ENCODE assay signal across 42 mouse cellular contexts in the genomic region with DNA sequence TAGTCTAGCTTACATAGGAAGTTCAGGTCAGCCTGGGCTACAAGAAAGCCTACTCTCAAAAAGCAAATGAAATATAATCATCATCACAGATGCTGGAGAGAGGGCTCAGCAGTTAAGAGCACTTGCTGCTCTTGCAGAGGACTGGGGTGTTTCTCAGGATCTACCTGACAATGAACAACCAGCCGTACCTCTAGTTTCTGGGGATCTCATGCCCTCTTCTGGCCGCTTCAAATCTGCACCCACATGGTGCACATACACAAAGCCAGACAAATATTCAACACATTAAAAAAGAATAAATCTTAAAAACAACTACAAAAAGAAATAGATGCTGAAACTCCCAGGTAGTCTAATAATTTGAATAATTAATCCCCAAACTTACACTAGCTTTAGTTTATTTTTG. TPM values are rescaled to one million over a fixed set of nuclear protein-coding genes. Genes with fewer than 3 reads are reported as not detected.
DNase-seq lines count a peak whose midpoint lies in the region; ATAC-seq and TF ChIP-seq lines count a peak whose summit lies in the region.
"Had no signal": no experiment of that assay in that cellular context is flagged by ENCODE, and none has a peak within 500 bp of the region (broad histone marks: within the 10 kb centered on the region; RNA-seq: fewer than 3 reads in every experiment).

No protein-coding gene starts in this region.

- no peak for DNase-seq in heart, adult 2 months
- no peak for DNase-seq in heart, adult 8-10 months (ENCODE audit: low spot score)
- DNase-seq in liver, embryonic 14.5 days (ENCODE audit: low read depth in 3 of 3, low spot score in 3 of 3), result no peak
- peak; percentile 58 for DNase-seq in R1 (ENCODE audit: low read depth, low spot score)
- DNase-seq in cerebellum, postnatal 14 days, result no peak
- DNase-seq in adrenal gland, adult (ENCODE audit: inconsistent age in 2 of 2, low spot score in 1 of 2), result no peak
- DNase-seq in left cerebral cortex, adult 18-20 months (ENCODE audit: low spot score in 2 of 2), result no peak
- DNase-seq: adrenal gland, adult 2 months; cerebellum, adult 8-10 months; cerebellum, postnatal 36 days; embryo, embryonic 11 days; gastrocnemius, adult 2 months; gastrocnemius, postnatal 36 days; heart, adult 18-20 months; heart, postnatal 10 days; kidney, adult 9 months; layer of hippocampus, postnatal 36 days; lung, postnatal 36 days; right cerebral cortex, adult 18-20 months; thymus, adult 2 months; thymus, postnatal 36 days had no signal

- H3K9me3 ChIP-seq in liver, embryonic 14.5 days (ENCODE audit: control insufficient read depth, low read length), result no peaks in the 10 kb centered on the region
- H3K9me3 ChIP-seq in liver, embryonic 12.5 days (replicated peaks), result no peaks in the 10 kb centered on the region
- H3K9me3 ChIP-seq: embryonic facial prominence, embryonic 12.5 days; forebrain, embryonic 10.5 days; forebrain, embryonic 15.5 days; heart, embryonic 13.5 days; limb, embryonic 10.5 days; limb, embryonic 15.5 days; liver, embryonic 15.5 days; lung, embryonic 15.5 days had no signal

- intact Hi-C loops in heart, adult 2 months (cut with DNase I), result no loop called here

- no peak overlapping the region for H3K9ac ChIP-seq in heart, adult 2 months (ENCODE audit: low read depth, low read length)
- no peak overlapping the region for H3K9ac ChIP-seq in liver, embryonic 14.5 days (replicated peaks)
- H3K9ac ChIP-seq in liver, embryonic 12.5 days, result no peak overlapping the region
- H3K9ac ChIP-seq: embryonic facial prominence, embryonic 12.5 days; forebrain, embryonic 15.5 days; heart, embryonic 13.5 days; hindbrain, embryonic 14.5 days; limb, embryonic 15.5 days; liver, embryonic 15.5 days; lung, embryonic 15.5 days had no signal

- no peak for TF ChIP-seq EP300 in heart, adult 2 months (IDR thresholded peaks at IDR 0.05; ENCODE audit: insufficient read depth, low read depth, low read length)
- no peak for TF ChIP-seq EP300 in liver, embryonic 14.5 days (IDR thresholded peaks at IDR 0.05; ENCODE audit: low read depth)

- no peaks in the 10 kb centered on the region for H3K36me3 ChIP-seq in heart, adult 2 months (ENCODE audit: control insufficient read depth, insufficient read depth, low read length)
- no peaks in the 10 kb centered on the region for H3K36me3 ChIP-seq in liver, embryonic 14.5 days (replicated peaks; ENCODE audit: control insufficient read depth, insufficient read depth, low read depth)
- H3K36me3 ChIP-seq in liver, embryonic 12.5 days, result no peaks in the 10 kb centered on the region
- H3K36me3 ChIP-seq: embryonic facial prominence, embryonic 12.5 days; forebrain, embryonic 10.5 days; forebrain, embryonic 15.5 days; heart, embryonic 13.5 days; limb, embryonic 10.5 days; limb, embryonic 15.5 days; liver, embryonic 15.5 days; lung, embryonic 15.5 days had no signal

- no peak overlapping the region for H3K4me3 ChIP-seq in heart, adult 2 months
- no peak overlapping the region for H3K4me3 ChIP-seq in liver, embryonic 14.5 days (ENCODE audit: insufficient read depth in 1 of 2, low read depth in 2 of 2, low read length in 2 of 2)
- no peak overlapping the region for H3K4me3 ChIP-seq in liver, embryonic 12.5 days
- H3K4me3 ChIP-seq: embryonic facial prominence, embryonic 12.5 days; forebrain, embryonic 10.5 days; forebrain, embryonic 15.5 days; gastrocnemius, adult 2 months; heart, embryonic 13.5 days; limb, embryonic 10.5 days; limb, embryonic 15.5 days; liver, embryonic 15.5 days; lung, embryonic 15.5 days had no signal

- H3K27ac ChIP-seq in heart, adult 2 months, result no peak overlapping the region
- H3K27ac ChIP-seq in liver, embryonic 14.5 days, result no peak overlapping the region
- no peak overlapping the region for H3K27ac ChIP-seq in liver, embryonic 12.5 days
- H3K27ac ChIP-seq: embryonic facial prominence, embryonic 12.5 days; forebrain, embryonic 10.5 days; forebrain, embryonic 15.5 days; gastrocnemius, adult 2 months; heart, embryonic 13.5 days; hindbrain, embryonic 14.5 days; limb, embryonic 10.5 days; limb, embryonic 15.5 days; liver, embryonic 15.5 days; lung, embryonic 15.5 days had no signal

- ATAC-seq in liver, embryonic 14.5 days (ENCODE audit: insufficient read depth), result no peak
- no peak for ATAC-seq in liver, embryonic 12.5 days
- ATAC-seq: forebrain, embryonic 15.5 days; inflammation-experienced regulatory T-cells, adult 6 months; midbrain, embryonic 16.5 days had no signal

- WGBS in heart, adult 2 months, result 97% methylated on average over 2 of the region's 2 CpGs
- WGBS in liver, embryonic 14.5 days (ENCODE audit: insufficient replicate concordance), result 85% methylated on average over 2 of the region's 2 CpGs
- 74% methylated on average over 2 of the region's 2 CpGs for WGBS in liver, embryonic 12.5 days (ENCODE audit: insufficient replicate concordance)

- H3K4me2 ChIP-seq in liver, embryonic 14.5 days (ENCODE audit: low read depth), result no peak overlapping the region
- H3K4me2 ChIP-seq in liver, embryonic 12.5 days, result no peak overlapping the region
- H3K4me2 ChIP-seq: embryonic facial prominence, embryonic 12.5 days; forebrain, embryonic 15.5 days; heart, embryonic 13.5 days; hindbrain, embryonic 14.5 days; limb, embryonic 15.5 days; liver, embryonic 15.5 days; lung, embryonic 15.5 days; midbrain, embryonic 11.5 days had no signal

- H3K79me2 ChIP-seq in heart, adult 2 months (replicated peaks; ENCODE audit: control insufficient read depth, insufficient read depth, low read length), result no peaks in the 10 kb centered on the region

- H3K27me3 ChIP-seq in heart, adult 2 months (ENCODE audit: control insufficient read depth, insufficient read depth, low read length), result no peaks in the 10 kb centered on the region
- no peaks in the 10 kb centered on the region for H3K27me3 ChIP-seq in liver, embryonic 14.5 days (ENCODE audit: control insufficient read depth, insufficient read depth, low read length)
- H3K27me3 ChIP-seq in liver, embryonic 12.5 days (replicated peaks), result no peaks in the 10 kb centered on the region
- H3K27me3 ChIP-seq: embryonic facial prominence, embryonic 12.5 days; forebrain, embryonic 15.5 days; heart, embryonic 13.5 days; limb, embryonic 15.5 days; liver, embryonic 15.5 days; lung, embryonic 15.5 days had no signal

- peak; percentile 19; the same call in 1 of the 2 replicates for TF ChIP-seq CTCF in heart, adult 2 months (IDR thresholded peaks at IDR 0.05)
- peak; percentile 36; the same call in 1 of the 2 replicates for TF ChIP-seq CTCF in liver, embryonic 14.5 days (IDR thresholded peaks at IDR 0.05; ENCODE audit: low read depth)

- TF ChIP-seq POLR2A in heart, adult 2 months (IDR thresholded peaks at IDR 0.05; ENCODE audit: insufficient read depth, low read depth, low read length), result no peak

- no peaks in the 10 kb centered on the region for H3K4me1 ChIP-seq in heart, adult 2 months (ENCODE audit: control insufficient read depth, insufficient read depth, low read length)
- H3K4me1 ChIP-seq in liver, embryonic 14.5 days (replicated peaks; ENCODE audit: control insufficient read depth in 2 of 2, insufficient read depth in 2 of 2, low read length in 1 of 2), result peaks cover 6 to 12% of the 10 kb centered on the region in 2 experiments
- H3K4me1 ChIP-seq in liver, embryonic 12.5 days, result peaks cover 14% of the 10 kb centered on the region
- H3K4me1 ChIP-seq: embryonic facial prominence, embryonic 12.5 days; forebrain, embryonic 15.5 days; lung, embryonic 15.5 days had no signal

RNA-seq across cellular contexts. Expression of a gene that starts 24.2 kb away (rescaled TPM):
- under 1 TPM in 1 of 2 experiments, not detected in 1; 0.68 TPM for total RNA-seq in heart, adult 2 months (2021)
- polyA plus RNA-seq in heart, adult 2 months (2012; rRNA removed), result 1.7 and 3.6 TPM in 2 replicates
- 1 to 10 TPM in 1 of 4 experiments, under 1 TPM in 2, not detected in 1; 0.82 to 1.3 (median 0.94) TPM for total RNA-seq in heart, adult 8-10 months (2022)
- polyA plus RNA-seq in liver, embryonic 14.5 days (2012; rRNA removed), result 0.42 and 0.58 TPM in 2 replicates
- 0.71 and 1.3 TPM in 2 replicates for polyA plus RNA-seq in liver, embryonic 14.5 days (2014; fragmentation: Nextera tagmentation; extraction: Ambion mirVana)
- polyA plus RNA-seq in liver, embryonic 12.5 days (2016; fragmentation: Nextera tagmentation; extraction: Ambion mirVana), result 0.58 TPM in 1 of 2 replicates, not detected in the other
- not detected for total RNA-seq in left cerebral cortex, adult 18-20 months (2021)
- total RNA-seq: ES-E14; gastrocnemius, adult 2 months; gastrocnemius, postnatal 36 days; heart, adult 18-20 months; hematopoietic stem cell, adult 5-6 weeks; layer of hippocampus, postnatal 36 days; left cerebral cortex, postnatal 10 days; megakaryocyte, adult 5-6 weeks; neutrophil, adult 5-6 weeks had no signal
- polyA plus RNA-seq: embryonic facial prominence, embryonic 12.5 days; forebrain, embryonic 10.5 days; forebrain, embryonic 15.5 days; frontal cortex, adult 2 months; hindbrain, embryonic 14.5 days; inflammation-experienced regulatory T-cells, adult 6 months; limb, embryonic 10.5 days; limb, embryonic 15.5 days; midbrain, embryonic 11.5 days; midbrain, embryonic 16.5 days; neural tube, embryonic 11.5 days; spleen, adult 2 months had no signal

RNA-seq across cellular contexts. Expression of a gene that starts 41.8 kb away (rescaled TPM):
- 10 to 100 TPM; 68.7 to 69.7 TPM for total RNA-seq in heart, adult 2 months (2021)
- 42.6 and 57.4 TPM in 2 replicates for polyA plus RNA-seq in heart, adult 2 months (2012; rRNA removed)
- 10 to 100 TPM; 53.9 to 60.3 (median 57.4) TPM for total RNA-seq in heart, adult 8-10 months (2022)
- 13.3 and 14.3 TPM in 2 replicates for polyA plus RNA-seq in liver, embryonic 14.5 days (2012; rRNA removed)
- 30.3 and 31.2 TPM in 2 replicates for polyA plus RNA-seq in liver, embryonic 14.5 days (2014; fragmentation: Nextera tagmentation; extraction: Ambion mirVana)
- polyA plus RNA-seq in liver, embryonic 12.5 days (2016; fragmentation: Nextera tagmentation; extraction: Ambion mirVana), result 39.6 and 40.0 TPM in 2 replicates
- total RNA-seq in left cerebral cortex, adult 18-20 months (2021), result 1 to 10 TPM; 4.7 to 5.4 TPM

RNA-seq across cellular contexts. Expression of a gene that starts 52.4 kb away (rescaled TPM):
- 100 to 1,000 TPM; 263 to 301 TPM for total RNA-seq in heart, adult 2 months (2021)
- 88.7 and 97.0 TPM in 2 replicates for polyA plus RNA-seq in heart, adult 2 months (2012; rRNA removed)
- 100 to 1,000 TPM; 252 to 291 (median 269) TPM for total RNA-seq in heart, adult 8-10 months (2022)
- polyA plus RNA-seq in liver, embryonic 14.5 days (2012; rRNA removed), result 21.6 and 59.8 TPM in 2 replicates
- 131 and 139 TPM in 2 replicates for polyA plus RNA-seq in liver, embryonic 14.5 days (2014; fragmentation: Nextera tagmentation; extraction: Ambion mirVana)
- polyA plus RNA-seq in liver, embryonic 12.5 days (2016; fragmentation: Nextera tagmentation; extraction: Ambion mirVana), result 185 and 192 TPM in 2 replicates
- total RNA-seq in left cerebral cortex, adult 18-20 months (2021), result 100 to 1,000 TPM; 174 to 185 TPM

RNA-seq across cellular contexts. Expression of a gene that starts 52.6 kb away (rescaled TPM):
- total RNA-seq in heart, adult 2 months (2021), result 10 to 100 TPM; 32.7 to 36.6 TPM
- 12.7 and 21.5 TPM in 2 replicates for polyA plus RNA-seq in heart, adult 2 months (2012; rRNA removed)
- 10 to 100 TPM; 32.2 to 39.2 (median 37.1) TPM for total RNA-seq in heart, adult 8-10 months (2022)
- polyA plus RNA-seq in liver, embryonic 14.5 days (2012; rRNA removed), result 12.6 and 24.5 TPM in 2 replicates
- polyA plus RNA-seq in liver, embryonic 14.5 days (2014; fragmentation: Nextera tagmentation; extraction: Ambion mirVana), result 42.7 and 45.1 TPM in 2 replicates
- polyA plus RNA-seq in liver, embryonic 12.5 days (2016; fragmentation: Nextera tagmentation; extraction: Ambion mirVana), result 48.6 and 48.7 TPM in 2 replicates
- 10 to 100 TPM; 80.1 to 82.2 TPM for total RNA-seq in left cerebral cortex, adult 18-20 months (2021)

Comparison
In these comparisons a context has a peak if more than half of its experiments do, and no peak if none do; other contexts are left out.
1. RNA of a gene that starts 41.8 kb away (total RNA-seq): 68.7 to 69.7 TPM in heart, adult 2 months and 53.9 to 60.3 TPM in heart, adult 8-10 months; 4.7 to 5.4 TPM in left cerebral cortex, adult 18-20 months; every median in the first group is over 4 times any median in the second.